Mouse (Mus musculus): ENCODE measurements around the gene Tnip1.

DNA sequence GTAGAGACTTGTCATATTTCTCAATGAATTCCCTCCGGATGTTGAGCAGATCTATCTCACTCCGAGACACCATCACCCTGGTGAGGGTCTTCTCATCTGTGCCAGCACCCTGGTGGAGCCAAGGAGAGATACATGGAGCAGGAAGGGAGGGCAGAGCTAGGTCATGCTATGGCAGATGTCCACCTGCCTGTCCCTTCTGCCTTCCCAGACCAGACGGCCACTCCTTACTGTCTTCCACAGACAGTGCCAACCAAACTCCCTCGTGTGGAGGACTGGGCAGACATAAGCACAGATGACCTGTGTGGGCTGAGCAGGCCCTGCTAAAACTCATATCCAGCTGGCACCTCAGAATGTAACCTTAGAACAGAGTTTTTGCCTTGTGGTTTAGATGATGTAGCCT lies 18.9 kb upstream of the Tnip1 start:
- TF ChIP-seq CHD2 (IDR thresholded peaks at IDR 0.05; ENCODE audit: low read length) (no peak), ZNF384 (IDR thresholded peaks at IDR 0.05; ENCODE audit: low read depth, low read length) (no peak)
